Mouse (Mus musculus) kidney, adult 2 months (tissue): ENCODE data around the gene Trdn.

Source experiments
- CTCF ChIP-seq: fragments of 200-500 bp; conservative IDR thresholded peaks from 2 replicates; pipeline ENCODE4 v1.5.1; 2011; ENCODE audit warnings: low read depth, mild to moderate bottlenecking, control low read depth, low read length, moderate library complexity, mixed read lengths; ENCODE audit not compliant: insufficient read depth, insufficient read length
- POLR2A ChIP-seq: fragments of 200-500 bp; IDR thresholded peaks from one replicate; pipeline ENCODE4 v1.6.1; 2011; ENCODE audit warnings: low read depth, low read length, control low read depth

DNA sequence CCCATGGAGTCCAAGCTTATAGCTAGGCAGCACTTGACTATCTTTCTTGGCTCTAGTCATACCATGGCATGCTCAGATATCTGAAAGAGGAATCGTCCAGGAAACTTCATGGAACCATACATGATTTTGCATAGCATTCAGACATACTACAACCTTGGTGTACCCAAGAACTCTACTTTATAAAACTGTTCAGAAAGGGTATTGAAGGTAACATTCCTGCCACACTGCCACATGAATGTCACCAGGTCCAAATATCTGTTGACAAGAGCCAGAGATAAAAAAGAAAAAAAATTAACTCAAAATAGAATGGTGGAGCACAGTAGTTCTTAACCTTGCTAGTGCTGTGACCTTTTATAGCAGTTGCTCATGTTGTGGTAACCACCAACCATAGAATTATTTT, 175.8 kb downstream of the Trdn start:
- TF ChIP-seq POLR2A (no peak), CTCF (no peak)
